Mouse (Mus musculus): Measurements from ENCODE around the gene Etl4. TPM values are rescaled to one million over a fixed set of nuclear protein-coding genes. Genes with fewer than 3 reads are reported as not detected.

The Etl4 gene
- polyA plus RNA-seq, 1 experiment: 154 TPM

DNA sequence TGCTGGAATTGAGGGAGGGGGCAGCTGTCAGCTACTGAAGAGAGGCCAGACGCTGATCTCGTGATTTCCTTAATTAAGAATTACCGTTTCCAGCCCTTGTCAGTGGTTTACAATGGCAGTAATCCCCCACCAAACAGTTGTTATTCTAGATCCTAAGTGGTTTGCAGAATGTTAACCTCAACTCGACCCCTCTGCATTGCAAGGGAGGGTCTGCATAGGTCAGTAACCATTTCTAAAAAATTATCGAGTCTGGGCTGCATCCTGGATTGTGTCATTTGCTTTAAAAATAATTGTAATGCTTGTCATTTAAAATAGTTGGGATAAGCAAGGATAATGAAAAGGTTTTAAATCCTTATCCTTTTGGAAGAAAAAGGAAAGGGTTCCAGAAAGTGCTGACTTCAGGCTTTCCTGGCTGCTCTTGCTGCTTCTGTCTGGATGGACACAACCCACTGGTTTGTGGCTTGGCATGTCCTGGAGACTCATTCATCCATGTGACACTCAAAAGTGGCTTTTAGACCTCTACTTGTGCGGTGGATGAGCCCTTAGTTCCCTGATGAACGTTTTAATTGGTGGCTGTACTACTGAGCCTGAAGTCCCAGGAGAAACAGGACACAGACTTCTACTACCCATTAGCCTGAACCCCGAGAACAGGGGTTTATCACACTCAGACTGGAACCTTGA is 507.5 kb downstream of the Etl4 start:
- no peaks in the 10 kb centered on the region for H3K27me3 ChIP-seq (ENCODE audit: control insufficient read depth, insufficient read depth, low read length, poor library complexity, severe bottlenecking)
- no peak overlapping the region for H3K4me3 ChIP-seq (ENCODE audit: low read depth, low read length)
- no peak overlapping the region for H3K27ac ChIP-seq (ENCODE audit: insufficient read depth, low read length)
- TF ChIP-seq EP300 (IDR thresholded peaks at IDR 0.05; ENCODE audit: insufficient read depth, low read depth, low read length) (no peak), CTCF (IDR thresholded peaks at IDR 0.05; ENCODE audit: low read depth, low read length) (no peak), POLR2A (IDR thresholded peaks at IDR 0.05; ENCODE audit: insufficient read depth, low read length) (no peak)
- no peaks in the 10 kb centered on the region for H3K36me3 ChIP-seq (ENCODE audit: control insufficient read depth, insufficient read depth, low read length, poor library complexity, severe bottlenecking)
- no peaks in the 10 kb centered on the region for H3K9me3 ChIP-seq (replicated peaks; ENCODE audit: control insufficient read depth, insufficient read depth, low read length, poor library complexity, severe bottlenecking)
- H3K9ac ChIP-seq (ENCODE audit: low read depth, poor library complexity, severe bottlenecking): no peak overlapping the region
- H3K4me1 ChIP-seq (ENCODE audit: control insufficient read depth, insufficient read depth, low read length): no peaks in the 10 kb centered on the region

DNA sequence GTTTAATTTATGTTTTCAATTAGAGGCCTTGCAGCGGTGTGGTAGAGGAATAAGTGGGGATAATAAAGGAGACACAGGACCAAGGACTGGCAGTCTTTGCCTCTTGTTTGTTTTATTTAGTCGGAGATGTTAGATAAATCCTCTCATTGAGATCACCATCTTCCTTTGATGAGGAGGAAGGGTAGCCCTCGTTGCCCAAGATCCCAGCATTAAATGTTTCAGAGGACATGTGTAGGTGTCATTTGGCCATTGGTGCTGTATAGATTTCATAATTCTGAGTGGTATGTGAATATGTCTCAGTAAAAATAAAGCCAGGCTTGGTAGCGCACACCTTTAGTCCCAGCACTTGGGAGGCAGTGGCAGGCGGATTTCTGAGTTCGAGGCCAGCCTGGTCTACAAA is 508.4 kb downstream of the Etl4 start:
- H3K9me3 ChIP-seq (replicated peaks; ENCODE audit: control insufficient read depth, insufficient read depth, low read length, poor library complexity, severe bottlenecking): no peaks in the 10 kb centered on the region
- no peak overlapping the region for H3K4me3 ChIP-seq (ENCODE audit: low read depth, low read length)
- no peaks in the 10 kb centered on the region for H3K27me3 ChIP-seq (ENCODE audit: control insufficient read depth, insufficient read depth, low read length, poor library complexity, severe bottlenecking)
- TF ChIP-seq POLR2A (IDR thresholded peaks at IDR 0.05; ENCODE audit: insufficient read depth, low read length): no peak
- TF ChIP-seq EP300 (IDR thresholded peaks at IDR 0.05; ENCODE audit: insufficient read depth, low read depth, low read length): no peak
- TF ChIP-seq CTCF (IDR thresholded peaks at IDR 0.05; ENCODE audit: low read depth, low read length): no peak
- no peak overlapping the region for H3K9ac ChIP-seq (ENCODE audit: low read depth, poor library complexity, severe bottlenecking)
- H3K4me1 ChIP-seq (ENCODE audit: control insufficient read depth, insufficient read depth, low read length): no peaks in the 10 kb centered on the region
- H3K36me3 ChIP-seq (ENCODE audit: control insufficient read depth, insufficient read depth, low read length, poor library complexity, severe bottlenecking): no peaks in the 10 kb centered on the region
- no peak overlapping the region for H3K27ac ChIP-seq (ENCODE audit: insufficient read depth, low read length)

DNA sequence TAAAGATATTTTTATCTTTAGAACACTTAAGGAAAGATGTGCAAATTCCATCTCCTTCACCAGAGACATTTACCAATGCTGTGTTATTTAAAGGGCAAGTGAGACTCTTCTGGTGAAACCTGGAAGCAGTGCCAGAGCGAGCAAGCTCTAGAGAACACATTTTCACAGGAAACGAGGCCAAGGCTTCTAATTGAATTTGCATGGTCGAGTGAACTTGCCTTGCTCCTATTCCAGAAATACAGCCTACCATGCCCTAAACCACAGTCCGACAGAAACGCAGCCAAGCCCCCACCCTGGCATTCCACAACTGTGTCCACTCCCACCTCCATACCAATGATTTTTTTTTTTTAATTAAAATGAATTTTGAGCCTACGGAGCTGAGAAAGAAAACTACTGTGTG is 510.4 kb downstream of the Etl4 start:
- H3K9me3 ChIP-seq (replicated peaks; ENCODE audit: control insufficient read depth, insufficient read depth, low read length, poor library complexity, severe bottlenecking): no peaks in the 10 kb centered on the region
- H3K9ac ChIP-seq (ENCODE audit: low read depth, poor library complexity, severe bottlenecking): no peak overlapping the region
- H3K27me3 ChIP-seq (ENCODE audit: control insufficient read depth, insufficient read depth, low read length, poor library complexity, severe bottlenecking): no peaks in the 10 kb centered on the region
- no peak for TF ChIP-seq POLR2A (IDR thresholded peaks at IDR 0.05; ENCODE audit: insufficient read depth, low read length)
- no peak for TF ChIP-seq EP300 (IDR thresholded peaks at IDR 0.05; ENCODE audit: insufficient read depth, low read depth, low read length)
- TF ChIP-seq CTCF (IDR thresholded peaks at IDR 0.05; ENCODE audit: low read depth, low read length): no peak
- no peaks in the 10 kb centered on the region for H3K4me1 ChIP-seq (ENCODE audit: control insufficient read depth, insufficient read depth, low read length)
- no peak overlapping the region for H3K4me3 ChIP-seq (ENCODE audit: low read depth, low read length)
- no peaks in the 10 kb centered on the region for H3K36me3 ChIP-seq (ENCODE audit: control insufficient read depth, insufficient read depth, low read length, poor library complexity, severe bottlenecking)
- H3K27ac ChIP-seq (ENCODE audit: insufficient read depth, low read length): no peak overlapping the region

DNA sequence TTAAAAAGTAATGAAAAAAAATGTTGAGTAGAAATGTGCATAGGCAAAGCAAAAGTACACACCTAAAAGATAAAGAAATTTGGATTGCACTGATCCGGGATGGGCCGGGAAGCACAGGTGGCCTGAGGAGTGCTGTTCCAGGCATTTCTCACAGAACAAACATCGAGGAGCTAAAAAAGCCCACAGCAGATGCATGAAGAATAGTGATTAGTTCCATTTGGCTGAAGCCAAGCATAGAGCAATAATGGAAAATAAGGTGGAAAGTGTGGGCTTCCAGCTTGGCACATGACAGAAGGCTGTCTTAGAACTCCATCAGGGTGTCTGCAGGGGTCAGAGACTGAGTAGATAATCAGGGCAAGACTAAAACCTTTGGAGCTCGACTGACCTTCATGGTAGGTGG is 512.7 kb downstream of the Etl4 start:
- no peaks in the 10 kb centered on the region for H3K9me3 ChIP-seq (replicated peaks; ENCODE audit: control insufficient read depth, insufficient read depth, low read length, poor library complexity, severe bottlenecking)
- H3K9ac ChIP-seq (ENCODE audit: low read depth, poor library complexity, severe bottlenecking): no peak overlapping the region
- H3K27ac ChIP-seq (ENCODE audit: insufficient read depth, low read length): no peak overlapping the region
- H3K4me1 ChIP-seq (ENCODE audit: control insufficient read depth, insufficient read depth, low read length): no peaks in the 10 kb centered on the region
- no peaks in the 10 kb centered on the region for H3K27me3 ChIP-seq (ENCODE audit: control insufficient read depth, insufficient read depth, low read length, poor library complexity, severe bottlenecking)
- H3K4me3 ChIP-seq (ENCODE audit: low read depth, low read length): no peak overlapping the region
- H3K36me3 ChIP-seq (ENCODE audit: control insufficient read depth, insufficient read depth, low read length, poor library complexity, severe bottlenecking): no peaks in the 10 kb centered on the region
- TF ChIP-seq POLR2A (IDR thresholded peaks at IDR 0.05; ENCODE audit: insufficient read depth, low read length): no peak
- TF ChIP-seq EP300 (IDR thresholded peaks at IDR 0.05; ENCODE audit: insufficient read depth, low read depth, low read length): no peak
- TF ChIP-seq CTCF (IDR thresholded peaks at IDR 0.05; ENCODE audit: low read depth, low read length): no peak

DNA sequence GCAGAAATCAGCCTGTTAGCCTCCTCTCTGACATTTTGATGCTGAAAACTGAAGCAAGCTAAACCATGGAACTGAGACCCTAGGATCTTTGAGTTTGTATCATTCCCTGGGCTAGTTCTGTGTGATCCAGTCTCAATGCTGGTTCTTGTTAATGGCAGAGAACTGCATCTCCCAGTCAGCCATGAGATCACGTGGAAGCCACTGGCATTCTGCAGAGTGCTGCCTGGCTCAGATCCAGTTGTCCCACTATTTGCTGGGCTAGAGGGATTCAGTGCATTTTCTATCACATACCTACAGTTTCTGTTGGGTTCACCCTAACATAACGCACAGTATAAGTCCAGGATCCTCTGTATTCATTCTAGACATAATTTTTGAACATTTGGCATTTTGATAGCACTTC is 524.1 kb downstream of the Etl4 start:
- Histone ChIP-seq H3K27ac (ENCODE audit: insufficient read depth, low read length) (no peak overlapping the region), H3K36me3 (ENCODE audit: control insufficient read depth, insufficient read depth, low read length, poor library complexity, severe bottlenecking) (no peaks in the 10 kb centered on the region), H3K27me3 (ENCODE audit: control insufficient read depth, insufficient read depth, low read length, poor library complexity, severe bottlenecking) (no peaks in the 10 kb centered on the region), H3K4me1 (ENCODE audit: control insufficient read depth, insufficient read depth, low read length) (no peaks in the 10 kb centered on the region), H3K4me3 (ENCODE audit: low read depth, low read length) (no peak overlapping the region), H3K9ac (ENCODE audit: low read depth, poor library complexity, severe bottlenecking) (no peak overlapping the region), H3K9me3 (replicated peaks; ENCODE audit: control insufficient read depth, insufficient read depth, low read length, poor library complexity, severe bottlenecking) (no peaks in the 10 kb centered on the region)
- no peak for TF ChIP-seq CTCF (IDR thresholded peaks at IDR 0.05; ENCODE audit: low read depth, low read length)
- TF ChIP-seq EP300 (IDR thresholded peaks at IDR 0.05; ENCODE audit: insufficient read depth, low read depth, low read length): no peak
- no peak for TF ChIP-seq POLR2A (IDR thresholded peaks at IDR 0.05; ENCODE audit: insufficient read depth, low read length)

DNA sequence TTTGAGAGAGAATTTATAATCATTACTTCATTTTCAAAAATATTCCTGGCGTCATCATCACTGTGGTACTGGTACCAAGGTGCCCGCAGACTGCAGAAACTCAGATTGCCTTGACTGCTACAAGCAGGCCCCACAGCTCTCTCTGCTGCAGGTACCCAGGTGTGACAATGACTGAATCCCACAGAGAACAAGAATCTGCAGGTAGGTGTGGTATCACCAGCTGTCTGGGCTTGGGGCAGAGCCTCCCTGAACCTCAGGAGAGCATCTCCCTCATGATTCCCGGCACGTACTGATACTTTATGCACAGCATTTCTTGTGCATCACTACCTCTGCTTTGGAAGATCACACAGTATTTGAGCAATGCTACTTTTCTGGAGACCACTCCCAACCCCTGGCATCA is 526.0 kb downstream of the Etl4 start:
- no peak overlapping the region for H3K4me3 ChIP-seq (ENCODE audit: low read depth, low read length)
- H3K9me3 ChIP-seq (replicated peaks; ENCODE audit: control insufficient read depth, insufficient read depth, low read length, poor library complexity, severe bottlenecking): no peaks in the 10 kb centered on the region
- no peak for TF ChIP-seq POLR2A (IDR thresholded peaks at IDR 0.05; ENCODE audit: insufficient read depth, low read length)
- TF ChIP-seq CTCF (IDR thresholded peaks at IDR 0.05; ENCODE audit: low read depth, low read length): no peak
- no peak for TF ChIP-seq EP300 (IDR thresholded peaks at IDR 0.05; ENCODE audit: insufficient read depth, low read depth, low read length)
- no peak overlapping the region for H3K9ac ChIP-seq (ENCODE audit: low read depth, poor library complexity, severe bottlenecking)
- no peaks in the 10 kb centered on the region for H3K27me3 ChIP-seq (ENCODE audit: control insufficient read depth, insufficient read depth, low read length, poor library complexity, severe bottlenecking)
- no peak overlapping the region for H3K27ac ChIP-seq (ENCODE audit: insufficient read depth, low read length)
- H3K4me1 ChIP-seq (ENCODE audit: control insufficient read depth, insufficient read depth, low read length): no peaks in the 10 kb centered on the region
- no peaks in the 10 kb centered on the region for H3K36me3 ChIP-seq (ENCODE audit: control insufficient read depth, insufficient read depth, low read length, poor library complexity, severe bottlenecking)
